Mouse (Mus musculus) brain, embryonic 14.5 days (tissue): ENCODE results near the gene Kank2.

Experiments used
- CTCF ChIP-seq: fragments of 200-500 bp; IDR thresholded peaks from 2 replicates; pipeline ENCODE4 v1.5.1; 2012; ENCODE audit warnings: inconsistent platforms, mild to moderate bottlenecking, moderate library complexity, borderline replicate concordance; ENCODE audit not compliant: insufficient read depth, insufficient read length; ENCODE audit errors: extremely low read depth
- POLR2A ChIP-seq: fragments of 200-500 bp; IDR thresholded peaks from 2 replicates; pipeline ENCODE4 v1.6.1; 2012; ENCODE audit warnings: mild to moderate bottlenecking, inconsistent platforms, borderline replicate concordance; ENCODE audit not compliant: poor library complexity, insufficient read depth, insufficient read length, severe bottlenecking; ENCODE audit errors: extremely low read depth

GRCm38 (mm10) chr9:21806363-21806762 lies 7.8 kb upstream of the Kank2 start:
- TF ChIP-seq CTCF, result no peak
- no peak for TF ChIP-seq POLR2A
